Mouse (Mus musculus) intestine, embryonic 16.5 days (tissue): ENCODE data around the gene Tut1. TPM values are rescaled to one million over a fixed set of nuclear protein-coding genes. Genes with fewer than 3 reads are reported as not detected.

Experiments
- ATAC-seq: fragments of 200-750 bp; cut with Nextera tagmentation; 2 replicates; pipeline ENCODE4 v1.8.0; 2017; ENCODE audit warnings: moderate TSS enrichment, moderate library complexity
- H3K27ac ChIP-seq: fragments of 300-500 bp; sonication (generic); 2 replicates; pipeline ENCODE4 v1.5.1; 2014; ENCODE audit warnings: mild to moderate bottlenecking, low read length
- H3K27me3 ChIP-seq: fragments of 300-500 bp; sonication (generic); replicated peaks from 2 replicates; pipeline ENCODE4 v1.6.1; 2014; ENCODE audit warnings: low read length, control low read depth, mixed read lengths; ENCODE audit not compliant: control insufficient read depth, insufficient read depth
- H3K36me3 ChIP-seq: fragments of 300-500 bp; sonication (generic); 2 replicates; pipeline ENCODE4 v1.6.1; 2014; ENCODE audit warnings: low read length, control low read depth; ENCODE audit not compliant: control insufficient read depth, insufficient read depth
- H3K4me1 ChIP-seq: fragments of 300-500 bp; sonication (generic); 2 replicates; pipeline ENCODE4 v1.6.1; 2014; ENCODE audit warnings: low read length, control low read depth, mixed read lengths; ENCODE audit not compliant: control insufficient read depth, insufficient read depth
- H3K4me2 ChIP-seq: fragments of 300-500 bp; sonication (generic); 2 replicates; pipeline ENCODE4 v1.6.1; 2014; ENCODE audit warnings: low read depth, low read length, control low read depth
- H3K4me3 ChIP-seq: fragments of 300-500 bp; sonication (generic); 2 replicates; pipeline ENCODE4 v1.5.1; 2014; ENCODE audit warnings: mild to moderate bottlenecking, low read length
- H3K9ac ChIP-seq: fragments of 300-500 bp; sonication (generic); 2 replicates; pipeline ENCODE4 v1.6.1; 2014; ENCODE audit warnings: low read depth, low read length
- H3K9me3 ChIP-seq: fragments of 300-500 bp; sonication (generic); 2 replicates; pipeline ENCODE4 v1.6.1; 2016; ENCODE audit warnings: low read length, control low read depth; ENCODE audit not compliant: control insufficient read depth
- WGBS: fragments of 180-500 bp; shearing (Covaris S2); extraction: QIAGEN DNeasy Blood & Tissue Kit; methylation state at CpG from one replicate; pipeline ENCODE4 v1.1.7; 2014; 5-methylcytosine and 5-hydroxymethylcytosine counted together
- polyA plus RNA-seq: library from polyadenylated mRNA; unstranded; fragments of >200 nt; fragmentation: Nextera tagmentation; extraction: Ambion mirVana; gene quantifications from 2 replicates; pipeline ENCODE4 v1.2.1, GENCODE M21; 2015

The Tut1 gene
- polyA plus RNA-seq, 1 experiment from 2014 or later = 31.7 TPM

DNA sequence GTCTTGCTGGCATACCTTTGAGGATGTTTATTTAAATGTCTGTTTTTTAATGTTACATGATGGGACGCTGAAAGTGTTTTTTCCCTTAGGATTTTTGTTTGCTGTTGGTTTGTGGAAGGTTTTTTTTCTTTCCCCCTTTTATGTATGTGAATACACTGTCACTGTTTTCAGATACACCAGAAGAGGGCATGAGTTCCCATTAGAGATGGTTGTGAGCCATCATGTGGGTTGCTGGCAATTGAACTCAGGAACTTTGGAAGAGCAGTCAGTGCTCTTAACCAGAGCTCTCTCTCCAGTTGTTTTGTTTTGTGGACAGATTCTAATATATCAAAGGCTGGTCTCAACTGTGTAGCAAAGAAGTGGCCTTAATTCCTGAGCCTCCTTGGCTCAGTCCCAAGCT, 21.0 kb downstream of the Tut1 start:
- Histone ChIP-seq H3K27me3 (no peaks in the 10 kb centered on the region), H3K4me2 (no peak overlapping the region), H3K9me3 (no peaks in the 10 kb centered on the region), H3K36me3 (peaks cover 39% of the 10 kb centered on the region), H3K4me1 (0 out of 2 replicates have a peak, but pooled peaks cover 4% of the 10 kb centered on the region), H3K4me3 (no peak overlapping the region), H3K9ac (no peak overlapping the region), H3K27ac (no peak overlapping the region)
- ATAC-seq = no peak
- 82% methylated on average over 1 of the region's 1 CpGs for WGBS

DNA sequence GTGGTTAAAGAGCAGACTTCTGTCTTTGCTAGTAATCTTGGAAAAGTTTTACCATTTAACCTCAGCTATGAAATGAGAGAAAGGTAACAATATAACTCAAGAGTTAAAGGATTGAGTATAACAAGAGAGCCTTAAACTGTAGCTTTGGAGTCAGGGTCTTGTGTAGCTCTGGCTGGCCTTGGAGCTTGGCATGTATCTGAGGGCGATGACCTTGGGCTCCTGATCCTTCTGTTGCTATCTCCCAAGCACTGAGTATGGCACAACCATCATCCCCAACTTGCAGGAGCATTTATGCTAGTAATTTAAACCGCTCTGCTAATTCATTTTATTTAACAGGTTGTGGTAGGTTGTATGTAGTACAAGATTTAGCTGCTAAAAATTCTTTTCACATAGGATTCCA, 21.8 kb downstream of the Tut1 start:
- Histone ChIP-seq H3K4me2 (no peak overlapping the region), H3K9ac (no peak overlapping the region), H3K27me3 (no peaks in the 10 kb centered on the region), H3K9me3 (no peaks in the 10 kb centered on the region), H3K36me3 (peaks cover 33% of the 10 kb centered on the region), H3K27ac (no peak overlapping the region), H3K4me3 (no peak overlapping the region), H3K4me1 (0 out of 2 replicates have a peak, but pooled peaks cover 6% of the 10 kb centered on the region)
- no peak for ATAC-seq
- 91% methylated on average over 2 of the region's 2 CpGs for WGBS

DNA sequence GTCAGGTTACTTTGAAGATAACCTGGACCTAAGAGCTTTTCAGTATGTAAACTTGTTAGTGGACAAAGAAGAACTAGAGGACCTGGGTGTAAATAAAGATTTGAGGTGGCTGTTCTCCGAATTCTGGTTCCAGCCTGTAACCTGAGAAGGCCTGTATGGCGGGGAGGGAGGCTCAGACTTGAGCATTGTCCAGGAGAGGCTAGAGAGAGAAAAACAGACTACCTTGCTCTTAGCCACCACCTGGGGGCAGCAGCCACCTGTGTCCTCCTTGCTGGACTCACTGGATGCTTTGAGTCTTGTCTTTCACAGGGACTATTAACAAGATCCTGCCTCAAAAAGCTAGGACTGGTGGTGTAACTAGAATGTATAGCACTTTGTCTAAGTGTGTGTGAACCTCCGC, 22.9 kb downstream of the Tut1 start:
- H3K9ac ChIP-seq = no peak overlapping the region
- 50% methylated on average over 3 of the region's 3 CpGs for WGBS
- no peaks in the 10 kb centered on the region for H3K27me3 ChIP-seq
- H3K4me2 ChIP-seq = no peak overlapping the region
- ATAC-seq = peak; percentile 65
- peaks cover 8% of the 10 kb centered on the region for H3K4me1 ChIP-seq
- no peaks in the 10 kb centered on the region for H3K9me3 ChIP-seq
- no peak overlapping the region for H3K4me3 ChIP-seq
- peaks cover 23% of the 10 kb centered on the region for H3K36me3 ChIP-seq
- H3K27ac ChIP-seq = no peak overlapping the region

DNA sequence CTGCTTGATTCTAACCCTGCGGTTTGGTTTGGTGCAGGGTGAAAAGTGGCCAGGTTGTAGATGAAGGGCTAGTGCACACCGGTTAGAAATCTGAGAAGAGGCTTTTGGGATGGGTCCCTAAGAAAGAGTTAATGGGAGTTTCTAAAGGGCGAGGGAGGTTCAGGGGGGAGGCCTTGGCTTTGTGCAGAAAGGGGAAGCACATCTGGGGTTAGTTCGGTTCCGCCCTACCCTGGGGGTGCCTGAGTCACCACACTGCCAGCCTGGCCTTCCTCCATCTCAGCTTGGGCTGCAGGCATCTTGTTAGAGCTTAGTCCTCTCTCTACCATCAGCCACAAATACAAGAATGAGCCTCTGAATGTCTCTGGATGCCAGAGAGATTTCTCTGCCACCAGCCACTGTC, 27.1 kb downstream of the Tut1 start:
- Histone ChIP-seq H3K4me2 (no peak overlapping the region), H3K27me3 (no peaks in the 10 kb centered on the region), H3K4me1 (peaks cover 40% of the 10 kb centered on the region), H3K4me3 (no peak overlapping the region), H3K27ac (no peak overlapping the region), H3K36me3 (peaks cover 11% of the 10 kb centered on the region), H3K9ac (0 out of 2 replicates have a peak overlapping the region, but pooled peaks have one; percentile 10), H3K9me3 (no peaks in the 10 kb centered on the region)
- ATAC-seq = no peak
- 52% methylated on average over 5 of the region's 5 CpGs for WGBS

DNA sequence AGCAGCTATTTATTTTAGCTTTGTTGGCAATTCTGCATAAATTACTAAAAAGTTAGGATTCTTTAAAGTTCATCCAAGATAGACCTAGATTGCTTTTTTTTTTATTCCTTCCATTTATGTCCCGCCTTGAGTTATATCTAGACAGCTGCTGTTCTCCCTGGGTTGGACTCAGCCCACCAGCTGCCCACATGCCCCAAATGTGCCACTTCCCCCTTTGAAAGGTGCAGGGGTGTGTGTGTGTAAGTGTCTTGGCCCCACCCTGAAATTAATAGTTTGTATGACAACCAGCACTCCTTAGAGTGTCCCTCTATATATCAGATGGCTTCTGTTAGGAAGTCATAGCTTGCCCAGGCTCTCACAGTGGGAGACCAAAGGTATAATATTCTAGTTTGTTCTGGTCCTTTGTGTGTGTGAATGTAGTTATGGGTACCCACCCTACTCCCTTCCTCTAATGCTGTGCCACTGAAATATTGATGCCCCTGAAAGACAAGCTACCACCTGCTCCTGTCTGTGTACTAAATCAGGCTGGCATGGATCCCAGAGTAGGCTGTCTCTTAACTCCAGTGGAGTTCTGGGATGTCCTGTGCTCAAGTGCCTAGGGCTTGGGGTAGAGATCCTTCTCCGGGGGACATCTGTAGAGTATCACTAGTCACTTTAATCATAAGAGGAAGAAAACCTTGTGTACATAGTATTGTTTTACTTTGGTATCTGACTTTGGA, 28.0 kb downstream of the Tut1 start:
- peaks cover 36% of the 10 kb centered on the region for H3K4me1 ChIP-seq
- peaks cover 11% of the 10 kb centered on the region for H3K36me3 ChIP-seq
- H3K27ac ChIP-seq = no peak overlapping the region
- H3K4me3 ChIP-seq = no peak overlapping the region
- 65% methylated on average over 2 of the region's 2 CpGs for WGBS
- no peaks in the 10 kb centered on the region for H3K27me3 ChIP-seq
- no peaks in the 10 kb centered on the region for H3K9me3 ChIP-seq
- H3K9ac ChIP-seq = no peak overlapping the region
- no peak for ATAC-seq
- no peak overlapping the region for H3K4me2 ChIP-seq

DNA sequence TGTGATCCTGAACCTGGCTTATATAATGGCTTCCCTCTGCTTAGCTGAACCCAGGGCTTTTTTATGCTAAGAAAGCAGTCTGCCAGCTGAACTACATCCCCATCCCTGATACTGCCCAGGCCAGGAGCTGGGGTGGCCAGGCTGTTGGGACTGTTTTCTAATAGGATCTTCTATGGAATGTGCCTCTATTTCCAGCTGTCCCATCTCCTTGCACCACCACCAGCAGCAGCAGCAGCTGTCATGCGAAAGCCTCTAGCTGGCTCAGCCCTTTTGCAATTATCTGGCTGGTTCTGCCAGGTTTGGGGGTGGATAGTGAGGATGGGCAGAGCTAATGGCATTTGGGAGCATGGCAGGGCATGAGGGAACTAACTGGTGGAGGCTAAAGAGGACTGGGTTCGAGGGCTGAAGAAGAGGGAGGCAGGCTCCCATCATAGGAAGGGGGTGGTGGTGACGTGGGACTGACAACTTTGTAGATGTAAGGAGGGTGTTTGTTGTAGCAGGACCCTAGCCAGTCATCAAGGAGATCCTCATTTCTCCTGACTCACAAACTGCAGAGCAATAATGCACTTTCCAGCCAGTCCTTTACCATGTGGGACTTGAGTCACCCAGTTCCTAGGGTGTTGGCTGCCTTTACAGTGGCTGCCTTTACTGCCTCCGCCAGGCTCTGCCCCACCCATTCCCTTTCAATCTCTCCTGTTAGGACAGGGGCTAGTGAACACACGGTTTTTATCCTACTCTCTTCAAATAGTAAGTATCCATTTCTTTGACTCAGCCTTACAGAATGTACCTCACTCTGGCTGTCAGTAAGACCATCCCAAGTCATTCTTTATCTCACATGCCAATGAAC, 28.9 kb downstream of the Tut1 start:
- peaks cover 36% of the 10 kb centered on the region for H3K4me1 ChIP-seq
- H3K9me3 ChIP-seq = no peaks in the 10 kb centered on the region
- WGBS = 48% methylated on average over 5 of the region's 5 CpGs
- peaks cover 11% of the 10 kb centered on the region for H3K36me3 ChIP-seq
- no peaks in the 10 kb centered on the region for H3K27me3 ChIP-seq
- H3K9ac ChIP-seq = 0 out of 2 replicates have a peak overlapping the region, but pooled peaks have one; percentile 27
- peak overlapping the region; percentile 24 for H3K4me2 ChIP-seq
- peak; percentile 82 for ATAC-seq
- H3K27ac ChIP-seq = peak overlapping the region; percentile 80
- no peak overlapping the region for H3K4me3 ChIP-seq

DNA sequence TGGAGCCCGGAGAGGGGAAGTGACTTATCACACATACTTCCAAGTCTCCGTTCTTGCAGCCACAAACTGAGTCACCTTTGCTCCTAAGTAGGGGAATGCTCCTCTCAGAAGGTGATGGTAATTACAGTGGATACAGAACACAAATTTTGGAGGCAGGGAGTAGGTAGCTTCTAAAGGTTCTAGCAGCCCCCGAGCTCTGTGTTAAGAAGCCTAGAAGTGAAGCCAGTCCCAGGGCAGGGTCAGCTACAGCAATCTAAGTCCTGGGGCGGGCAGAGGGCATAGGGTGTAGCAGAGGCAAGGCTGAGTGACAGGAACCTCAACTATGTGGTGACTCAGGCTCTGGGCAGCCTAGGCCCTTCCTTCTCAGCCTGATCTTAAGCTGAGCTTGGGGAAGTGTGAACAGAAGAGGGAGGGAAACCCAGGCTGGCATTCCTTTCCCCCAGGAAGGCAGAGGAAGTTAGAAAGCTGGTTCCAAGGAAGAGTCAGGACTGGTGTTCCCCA, 29.6 kb downstream of the Tut1 start:
- H3K4me2 ChIP-seq = peak overlapping the region; percentile 14; the same call in 1 of the 2 replicates
- peaks cover 11% of the 10 kb centered on the region for H3K36me3 ChIP-seq
- WGBS = 23% methylated on average over 4 of the region's 4 CpGs
- no peaks in the 10 kb centered on the region for H3K9me3 ChIP-seq
- H3K27ac ChIP-seq = peak overlapping the region; percentile 80
- ATAC-seq = peak; percentile 90
- H3K4me1 ChIP-seq = peaks cover 41% of the 10 kb centered on the region
- no peak overlapping the region for H3K4me3 ChIP-seq
- no peaks in the 10 kb centered on the region for H3K27me3 ChIP-seq
- peak overlapping the region; percentile 3; the same call in 1 of the 2 replicates for H3K9ac ChIP-seq

DNA sequence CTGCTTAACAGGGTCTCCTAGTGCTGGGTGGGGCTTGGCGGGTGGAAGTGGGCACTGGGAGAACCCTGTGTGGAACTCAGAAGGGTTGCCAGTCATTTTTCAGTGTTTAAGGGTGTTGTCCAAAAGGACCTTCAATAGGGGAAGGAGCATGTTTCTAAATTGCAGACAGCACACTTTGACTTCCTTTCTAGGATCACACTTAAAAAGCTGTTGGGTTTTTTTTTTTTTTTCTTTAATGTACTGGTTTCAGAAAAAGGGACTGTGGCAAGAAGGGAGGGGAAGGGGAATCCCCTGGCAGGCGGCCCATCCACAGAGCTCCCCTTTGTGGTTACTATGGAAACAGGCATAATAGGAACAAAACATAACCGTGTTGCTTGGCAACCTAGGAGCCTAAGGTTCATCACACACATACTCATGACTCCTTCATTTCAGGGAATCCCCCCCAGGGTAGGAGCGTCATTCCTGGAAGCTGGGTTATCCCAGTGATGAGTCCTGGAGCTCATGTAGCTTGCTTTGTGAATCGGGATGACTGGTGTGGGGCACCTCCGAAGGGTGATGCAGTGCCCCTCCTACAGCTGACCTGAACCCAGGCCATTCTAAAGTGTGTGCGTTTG, 30.7 kb downstream of the Tut1 start:
- ATAC-seq = no peak
- WGBS = 11% methylated on average over 7 of the region's 7 CpGs
- H3K4me2 ChIP-seq = no peak overlapping the region
- H3K9me3 ChIP-seq = no peaks in the 10 kb centered on the region
- H3K36me3 ChIP-seq = 0 out of 2 replicates have a peak, but pooled peaks cover 1% of the 10 kb centered on the region
- no peak overlapping the region for H3K4me3 ChIP-seq
- H3K27me3 ChIP-seq = no peaks in the 10 kb centered on the region
- H3K4me1 ChIP-seq = peaks cover 48% of the 10 kb centered on the region
- H3K9ac ChIP-seq = no peak overlapping the region
- H3K27ac ChIP-seq = peak overlapping the region; percentile 80

DNA sequence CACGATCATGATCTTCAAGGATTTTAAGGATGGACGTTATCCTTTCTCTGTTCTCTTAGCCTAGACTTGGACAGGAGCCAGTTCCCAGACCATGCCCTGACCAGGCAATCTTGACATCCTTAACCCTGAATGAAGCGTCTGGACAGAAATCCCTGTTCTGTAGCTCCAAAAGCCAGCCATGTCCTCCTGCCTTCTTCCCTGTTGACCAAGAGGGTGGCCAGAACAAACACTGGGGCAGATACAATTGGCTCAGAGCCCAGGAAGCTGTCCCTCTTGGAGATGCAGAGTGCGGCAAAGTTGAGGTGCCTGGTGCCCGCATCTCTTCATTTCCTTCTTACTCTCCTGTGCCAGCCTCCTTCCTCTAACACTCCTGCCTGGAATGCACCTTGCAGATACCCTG, 32.2 kb downstream of the Tut1 start:
- Histone ChIP-seq H3K27me3 (no peaks in the 10 kb centered on the region), H3K36me3 (no peaks in the 10 kb centered on the region), H3K9ac (no peak overlapping the region), H3K9me3 (no peaks in the 10 kb centered on the region), H3K4me2 (no peak overlapping the region), H3K27ac (no peak overlapping the region), H3K4me3 (no peak overlapping the region), H3K4me1 (peaks cover 48% of the 10 kb centered on the region)
- WGBS = 58% methylated on average over 5 of the region's 5 CpGs
- ATAC-seq = no peak
